Mouse (Mus musculus) myocyte (in vitro differentiated cells): ENCODE results near the gene Hoxc12.

Source experiments
- CEBPB ChIP-seq: IDR thresholded peaks from 2 replicates; pipeline ENCODE4 v1.6.1; 2011; ENCODE audit warnings: mild to moderate bottlenecking, moderate library complexity; ENCODE audit not compliant: poor library complexity, insufficient read depth, severe bottlenecking
- MAX ChIP-seq: IDR thresholded peaks from one replicate; pipeline ENCODE4 v1.6.1; 2011; ENCODE audit warnings: low read depth, mild to moderate bottlenecking, control low read depth
- MYOD1 ChIP-seq, 3 experiments: IDR thresholded peaks; one replicate each; pipeline ENCODE4 v1.6.1; 2011; ENCODE audit warnings: control low read depth in 2 of 3, low read depth in 2 of 3, mild to moderate bottlenecking in 2 of 3, moderate library complexity in 1 of 3; ENCODE audit not compliant: insufficient read length in 2 of 3, control insufficient read depth in 1 of 3
- POLR2A ChIP-seq: IDR thresholded peaks from one replicate; pipeline ENCODE4 v1.6.1; 2011; ENCODE audit warnings: low read depth, mild to moderate bottlenecking, control low read depth, moderate library complexity; ENCODE audit not compliant: insufficient read length

DNA sequence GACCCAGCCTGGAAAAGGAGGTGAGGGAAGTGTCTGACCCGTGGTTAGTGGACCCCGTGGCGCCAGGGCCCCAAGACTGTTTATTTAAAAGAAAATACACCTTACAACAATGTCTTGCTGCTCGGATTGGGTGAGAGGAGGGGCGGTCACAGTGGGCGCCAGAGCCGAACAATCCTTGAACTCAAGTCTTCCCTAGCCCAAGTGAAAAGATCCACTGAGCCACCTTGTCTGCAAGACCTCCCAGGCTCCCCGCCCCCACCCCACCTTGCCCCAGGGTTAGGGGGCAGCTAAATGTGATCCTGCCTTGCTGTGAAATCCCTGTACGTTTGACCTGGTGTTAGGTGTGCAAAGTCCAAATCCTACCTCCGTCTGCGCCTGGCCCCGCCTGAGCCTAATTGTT lies 20.3 kb downstream of the Hoxc12 start:
- TF ChIP-seq CEBPB (no peak), POLR2A (no peak), MAX (no peak), MYOD1 (IDR thresholded peaks at IDR 0.05; ENCODE audit: control insufficient read depth in 1 of 3, insufficient read length in 2 of 3, low read depth in 2 of 3) (no peak)
